Mouse (Mus musculus) pancreas, adult 10 weeks (tissue): Measurements from ENCODE around the gene Gm17093. TPM values are rescaled to one million over a fixed set of nuclear protein-coding genes. Genes with fewer than 3 reads are reported as not detected.

ENCODE experiments used
- polyA plus RNA-seq: library from polyadenylated mRNA; stranded (reverse); fragments of 350-450 nt; fragmentation: Illumina TruSeq; extraction: RNeasy Lipid Tissue Mini Kit (QIAGEN cat#74804); gene quantifications from one replicate; pipeline ENCODE4 v1.2.3, GENCODE M21; 2015; ENCODE audit warnings: low read depth, low replicate concordance; ENCODE audit not compliant: insufficient read depth

Gm17093 gene
- not detected for polyA plus RNA-seq

GRCm38 (mm10) chr14:44517976-44518375 is at the start of gene Gm17093:
Gene Gm17093, plus strand, starts transcription at chr14:44518276.

DNA sequence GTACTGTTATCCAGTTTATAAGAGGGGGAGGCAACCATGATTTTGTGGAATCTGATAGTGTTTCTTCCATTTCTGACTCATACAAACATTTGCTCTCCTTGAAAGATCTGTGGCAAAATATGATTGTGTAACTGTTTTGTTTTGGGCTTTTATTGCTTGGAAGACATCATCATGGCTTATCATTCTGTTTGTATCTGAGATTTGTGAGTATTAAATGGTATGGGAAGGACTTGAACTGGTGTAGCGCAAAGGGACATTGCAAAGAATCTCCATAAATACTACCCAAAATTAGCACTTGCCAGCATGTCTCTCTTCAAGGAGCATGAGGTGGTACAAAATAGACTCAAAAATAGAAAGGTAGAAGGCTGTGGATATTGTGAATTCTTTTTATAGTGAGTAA is 25.9 kb upstream of the Gm17093 start, which contains the start of gene BC061237:
BC061237 (plus strand) TSS at position 301 of the 400 bp plus-strand sequence.

Other genes with a start within 250 kb of the Gm17093 start
- not detected for gene Gm8220, start 232.7 kb upstream of the Gm17093 start, polyA plus RNA-seq
- gene Gm5930, start 179.7 kb upstream of the Gm17093 start, polyA plus RNA-seq: not detected
- gene Gm8229, start 152.9 kb upstream of the Gm17093 start, polyA plus RNA-seq: not detected
- not detected for gene Gm3371, start 107.6 kb upstream of the Gm17093 start, polyA plus RNA-seq
- gene Gm8232, start 84.6 kb upstream of the Gm17093 start, polyA plus RNA-seq: not detected
- not detected for gene BC061237, start 25.8 kb upstream of the Gm17093 start, polyA plus RNA-seq
- gene Gm8247, start 64.9 kb downstream of the Gm17093 start, polyA plus RNA-seq: not detected
- gene Gm5624, start 109.7 kb downstream of the Gm17093 start, polyA plus RNA-seq: not detected
- not detected for gene Gm8257, start 188.2 kb downstream of the Gm17093 start, polyA plus RNA-seq
- gene Gm8267, start 232.1 kb downstream of the Gm17093 start, polyA plus RNA-seq: not detected